Mouse (Mus musculus) testis, adult 2 months (tissue): ENCODE results near the gene C1ql4.

Experiments used
- CTCF ChIP-seq: fragments of 200-500 bp; IDR thresholded peaks from 2 replicates; pipeline ENCODE4 v1.5.1; 2012; ENCODE audit warnings: low read depth, mild to moderate bottlenecking, inconsistent platforms, low read length, moderate library complexity; ENCODE audit not compliant: control insufficient read depth, insufficient read depth, insufficient replicate concordance
- POLR2A ChIP-seq: fragments of 200-500 bp; IDR thresholded peaks from 2 replicates; pipeline ENCODE4 v1.6.1; 2012; ENCODE audit warnings: low read depth, mild to moderate bottlenecking, inconsistent platforms, low read length, moderate library complexity; ENCODE audit not compliant: control insufficient read depth

DNA sequence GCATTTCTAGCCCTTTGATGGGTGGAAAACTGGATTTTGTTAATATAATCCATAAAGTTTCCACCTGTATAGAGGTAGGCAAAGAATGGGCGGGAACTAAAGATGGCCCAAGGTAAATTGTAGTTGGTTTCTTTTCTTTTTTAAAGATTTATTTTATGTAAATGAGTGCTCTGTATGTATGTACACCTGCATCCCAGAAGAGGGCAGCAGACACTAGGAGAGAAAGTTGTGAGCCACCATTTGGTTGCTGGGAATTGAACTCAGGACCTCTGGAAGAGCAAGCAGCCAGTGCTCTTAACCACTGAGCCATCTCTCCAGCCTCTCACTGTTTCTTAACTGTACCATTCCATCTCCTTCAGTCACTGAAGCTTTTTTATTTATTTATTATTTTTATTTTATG, 15.6 kb downstream of the C1ql4 start:
- TF ChIP-seq CTCF (no peak), POLR2A (no peak)
